27 mouse cellular contexts compared by ENCODE assay signal in the genomic region with DNA sequence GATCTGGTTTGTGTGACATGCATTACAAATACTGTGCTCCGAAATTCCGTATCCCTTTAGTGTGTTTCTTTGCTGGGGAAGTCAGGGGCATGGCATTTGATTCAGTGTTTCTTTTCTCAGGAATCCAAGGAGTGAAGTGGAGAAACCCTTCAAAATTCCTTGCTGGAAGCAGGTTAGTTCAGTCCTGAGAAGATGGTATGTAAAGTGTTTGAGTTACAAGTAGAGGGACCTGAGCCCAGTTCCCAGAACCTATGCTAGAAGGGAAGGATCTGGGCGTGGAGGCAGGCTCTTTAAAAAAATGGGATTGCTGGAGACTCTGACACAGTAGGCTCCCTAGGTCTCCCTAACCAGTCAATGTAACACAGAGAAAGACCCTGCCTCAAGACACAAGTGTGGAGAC.
DNase-seq lines count a peak whose midpoint lies in the region; ATAC-seq lines count a peak whose summit lies in the region.
"Had no signal": no experiment of that assay in that cellular context is flagged by ENCODE, and none has a peak within 500 bp of the region (broad histone marks: within the 10 kb centered on the region; RNA-seq: fewer than 3 reads in every experiment).

No protein-coding gene starts in this region.

- H3K4me3 ChIP-seq in hindbrain, embryonic 10.5 days, result no peak overlapping the region
- no peak overlapping the region for H3K4me3 ChIP-seq in hindbrain, embryonic 16.5 days (ENCODE audit: low read length)
- H3K4me3 ChIP-seq in midbrain, embryonic 10.5 days, result no peak overlapping the region
- no peak overlapping the region for H3K4me3 ChIP-seq in midbrain, embryonic 11.5 days (ENCODE audit: low read depth, low read length)
- H3K4me3 ChIP-seq in limb, embryonic 10.5 days, result no peak overlapping the region
- no peak overlapping the region for H3K4me3 ChIP-seq in limb, embryonic 15.5 days
- no peak overlapping the region for H3K4me3 ChIP-seq in kidney, embryonic 16.5 days (ENCODE audit: low read length)
- H3K4me3 ChIP-seq: forebrain, embryonic 13.5 days; gastrocnemius, adult 2 months; heart, embryonic 13.5 days; hindbrain, embryonic 15.5 days; liver, embryonic 15.5 days; megakaryocyte, embryonic 14.5 days had no signal

- intact Hi-C loops in gastrocnemius, postnatal 36 days (cut with DNase I), result no loop called here

- H3K9ac ChIP-seq in hindbrain, embryonic 16.5 days (ENCODE audit: low read depth, low read length), result no peak overlapping the region
- no peak overlapping the region for H3K9ac ChIP-seq in midbrain, embryonic 11.5 days (ENCODE audit: low read length)
- no peak overlapping the region for H3K9ac ChIP-seq in limb, embryonic 15.5 days
- no peak overlapping the region for H3K9ac ChIP-seq in kidney, embryonic 16.5 days (replicated peaks; ENCODE audit: low read length)
- H3K9ac ChIP-seq: forebrain, embryonic 13.5 days; heart, embryonic 13.5 days; hindbrain, embryonic 15.5 days; liver, embryonic 15.5 days had no signal

- no peaks in the 10 kb centered on the region for H3K9me3 ChIP-seq in hindbrain, embryonic 10.5 days
- no peaks in the 10 kb centered on the region for H3K9me3 ChIP-seq in hindbrain, embryonic 16.5 days (ENCODE audit: control insufficient read depth, low read length)
- H3K9me3 ChIP-seq in midbrain, embryonic 10.5 days (replicated peaks), result no peaks in the 10 kb centered on the region
- H3K9me3 ChIP-seq in midbrain, embryonic 11.5 days (ENCODE audit: control insufficient read depth, low read length), result no peaks in the 10 kb centered on the region
- H3K9me3 ChIP-seq in limb, embryonic 10.5 days (replicated peaks), result no peaks in the 10 kb centered on the region
- H3K9me3 ChIP-seq in limb, embryonic 15.5 days, result no peaks in the 10 kb centered on the region
- no peaks in the 10 kb centered on the region for H3K9me3 ChIP-seq in kidney, embryonic 16.5 days (ENCODE audit: low read length)
- H3K9me3 ChIP-seq: forebrain, embryonic 13.5 days; heart, embryonic 13.5 days; hindbrain, embryonic 15.5 days; liver, embryonic 15.5 days had no signal

- no peak for ATAC-seq in hindbrain, embryonic 16.5 days
- no peak for ATAC-seq in midbrain, embryonic 11.5 days (ENCODE audit: low FRiP score)
- ATAC-seq in limb, embryonic 15.5 days (ENCODE audit: insufficient number of reproducible peaks, low FRiP score, low TSS enrichment, low read depth), result no peak
- ATAC-seq in kidney, embryonic 16.5 days (ENCODE audit: low FRiP score, low TSS enrichment), result no peak
- ATAC-seq: forebrain, embryonic 13.5 days; Patski had no signal

- H3K4me2 ChIP-seq in hindbrain, embryonic 16.5 days (ENCODE audit: low read length), result no peak overlapping the region
- no peak overlapping the region for H3K4me2 ChIP-seq in midbrain, embryonic 11.5 days
- no peak overlapping the region for H3K4me2 ChIP-seq in limb, embryonic 15.5 days
- H3K4me2 ChIP-seq in kidney, embryonic 16.5 days (replicated peaks; ENCODE audit: low read depth, low read length), result no peak overlapping the region
- H3K4me2 ChIP-seq: forebrain, embryonic 13.5 days; heart, embryonic 13.5 days; hindbrain, embryonic 15.5 days; liver, embryonic 15.5 days had no signal

- no peak for DNase-seq in hindbrain, embryonic 10.5 days (ENCODE audit: low spot score)
- DNase-seq in midbrain, embryonic 10.5 days (ENCODE audit: low spot score), result no peak
- DNase-seq in midbrain, embryonic 11.5 days (ENCODE audit: low spot score, missing footprints), result no peak
- DNase-seq in limb, embryonic 10.5 days (ENCODE audit: low spot score), result no peak
- DNase-seq in gastrocnemius, postnatal 36 days, result no peak
- DNase-seq: adrenal gland, postnatal 25 days; cerebellum, adult 11-12 months; cerebellum, postnatal 10 days; gastrocnemius, adult 2 months; heart, postnatal 10 days; kidney, adult 2 months; layer of hippocampus, postnatal 36 days; lung, postnatal 4 days; midbrain, embryonic 14.5 days; thymus, adult 2 months; thymus, postnatal 36 days had no signal

- 65% methylated on average over 3 of the region's 3 CpGs for WGBS in hindbrain, embryonic 10.5 days
- WGBS in hindbrain, embryonic 16.5 days, result 64% methylated on average over 3 of the region's 3 CpGs
- 74% methylated on average over 3 of the region's 3 CpGs for WGBS in midbrain, embryonic 10.5 days
- 53% methylated on average over 3 of the region's 3 CpGs for WGBS in midbrain, embryonic 11.5 days
- WGBS in limb, embryonic 10.5 days, result 58% methylated on average over 3 of the region's 3 CpGs
- WGBS in limb, embryonic 15.5 days, result 55% methylated on average over 3 of the region's 3 CpGs
- WGBS in kidney, embryonic 16.5 days, result 78% methylated on average over 3 of the region's 3 CpGs

- H3K4me1 ChIP-seq in hindbrain, embryonic 10.5 days (replicated peaks), result peaks cover 38% of the 10 kb centered on the region
- peaks cover 9% of the 10 kb centered on the region for H3K4me1 ChIP-seq in hindbrain, embryonic 16.5 days (ENCODE audit: control insufficient read depth, insufficient read depth, low read depth, low read length)
- peaks cover 58% of the 10 kb centered on the region for H3K4me1 ChIP-seq in midbrain, embryonic 10.5 days
- H3K4me1 ChIP-seq in midbrain, embryonic 11.5 days (ENCODE audit: control insufficient read depth, insufficient read depth, low read length), result peaks cover 27% of the 10 kb centered on the region
- H3K4me1 ChIP-seq in limb, embryonic 10.5 days, result peaks cover 67% of the 10 kb centered on the region
- H3K4me1 ChIP-seq in limb, embryonic 15.5 days, result peaks cover 20% of the 10 kb centered on the region
- H3K4me1 ChIP-seq in kidney, embryonic 16.5 days (ENCODE audit: insufficient read depth, low read length), result peaks cover 22% of the 10 kb centered on the region
- H3K4me1 ChIP-seq: liver, embryonic 15.5 days; megakaryocyte, embryonic 14.5 days had no signal

- peak overlapping the region; percentile 69 for H3K27ac ChIP-seq in hindbrain, embryonic 10.5 days
- no peak overlapping the region for H3K27ac ChIP-seq in hindbrain, embryonic 16.5 days (ENCODE audit: low read depth, low read length)
- H3K27ac ChIP-seq in midbrain, embryonic 10.5 days (replicated peaks), result peak overlapping the region; percentile 61
- H3K27ac ChIP-seq in midbrain, embryonic 11.5 days (ENCODE audit: low read depth, low read length), result no peak overlapping the region
- H3K27ac ChIP-seq in limb, embryonic 10.5 days, result peak overlapping the region; percentile 81
- H3K27ac ChIP-seq in limb, embryonic 15.5 days, result 0 out of 2 replicates have a peak overlapping the region, but pooled peaks have one; percentile 35
- H3K27ac ChIP-seq in kidney, embryonic 16.5 days (ENCODE audit: low read length), result no peak overlapping the region
- H3K27ac ChIP-seq: forebrain, embryonic 13.5 days; gastrocnemius, adult 2 months; heart, embryonic 13.5 days; hindbrain, embryonic 15.5 days; kidney, postnatal 0 days; liver, embryonic 15.5 days had no signal

- H3K27me3 ChIP-seq in hindbrain, embryonic 10.5 days (ENCODE audit: insufficient read depth, poor library complexity, severe bottlenecking), result no peaks in the 10 kb centered on the region
- no peaks in the 10 kb centered on the region for H3K27me3 ChIP-seq in hindbrain, embryonic 16.5 days (replicated peaks; ENCODE audit: control insufficient read depth, insufficient read depth, low read length)
- H3K27me3 ChIP-seq in midbrain, embryonic 10.5 days (ENCODE audit: low read depth, poor library complexity, severe bottlenecking), result no peaks in the 10 kb centered on the region
- no peaks in the 10 kb centered on the region for H3K27me3 ChIP-seq in midbrain, embryonic 11.5 days (ENCODE audit: control insufficient read depth, insufficient read depth, low read length)
- no peaks in the 10 kb centered on the region for H3K27me3 ChIP-seq in limb, embryonic 10.5 days (ENCODE audit: low read depth, poor library complexity, severe bottlenecking)
- no peaks in the 10 kb centered on the region for H3K27me3 ChIP-seq in limb, embryonic 15.5 days
- H3K27me3 ChIP-seq in kidney, embryonic 16.5 days (ENCODE audit: insufficient read depth, low read length), result no peaks in the 10 kb centered on the region
- H3K27me3 ChIP-seq: heart, embryonic 13.5 days; hindbrain, embryonic 15.5 days; liver, embryonic 15.5 days; megakaryocyte, embryonic 14.5 days; Patski had no signal

- no peaks in the 10 kb centered on the region for H3K36me3 ChIP-seq in hindbrain, embryonic 10.5 days
- no peaks in the 10 kb centered on the region for H3K36me3 ChIP-seq in hindbrain, embryonic 16.5 days (ENCODE audit: control insufficient read depth, insufficient read depth, low read length)
- H3K36me3 ChIP-seq in midbrain, embryonic 10.5 days, result no peaks in the 10 kb centered on the region
- no peaks in the 10 kb centered on the region for H3K36me3 ChIP-seq in midbrain, embryonic 11.5 days (ENCODE audit: control insufficient read depth, insufficient read depth, low read length)
- no peaks in the 10 kb centered on the region for H3K36me3 ChIP-seq in limb, embryonic 10.5 days
- H3K36me3 ChIP-seq in limb, embryonic 15.5 days, result no peaks in the 10 kb centered on the region
- H3K36me3 ChIP-seq in kidney, embryonic 16.5 days (ENCODE audit: insufficient read depth, low read length), result no peaks in the 10 kb centered on the region
- H3K36me3 ChIP-seq: G1E; heart, embryonic 13.5 days; hindbrain, embryonic 15.5 days; liver, embryonic 15.5 days had no signal

Comparison
In these comparisons a context has a peak if more than half of its experiments do, and no peak if none do; other contexts are left out.
1. H3K27ac ChIP-seq: peak in hindbrain, embryonic 10.5 days (single experiment), midbrain, embryonic 10.5 days (single experiment), limb, embryonic 10.5 days (single experiment) and limb, embryonic 15.5 days (single experiment); none in hindbrain, embryonic 16.5 days (single experiment), midbrain, embryonic 11.5 days (single experiment) and kidney, embryonic 16.5 days (single experiment).